Mouse (Mus musculus): Measurements from ENCODE around the gene 5530400C23Rik. TPM values are rescaled to one million over a fixed set of nuclear protein-coding genes. Genes with fewer than 3 reads are reported as not detected.

Gene 5530400C23Rik
- polyA plus RNA-seq (2014; fragmentation: Illumina TruSeq; extraction: RNeasy Lipid Tissue Mini Kit (QIAGEN cat#74804); ENCODE audit: low read depth, low replicate concordance): not detected

DNA sequence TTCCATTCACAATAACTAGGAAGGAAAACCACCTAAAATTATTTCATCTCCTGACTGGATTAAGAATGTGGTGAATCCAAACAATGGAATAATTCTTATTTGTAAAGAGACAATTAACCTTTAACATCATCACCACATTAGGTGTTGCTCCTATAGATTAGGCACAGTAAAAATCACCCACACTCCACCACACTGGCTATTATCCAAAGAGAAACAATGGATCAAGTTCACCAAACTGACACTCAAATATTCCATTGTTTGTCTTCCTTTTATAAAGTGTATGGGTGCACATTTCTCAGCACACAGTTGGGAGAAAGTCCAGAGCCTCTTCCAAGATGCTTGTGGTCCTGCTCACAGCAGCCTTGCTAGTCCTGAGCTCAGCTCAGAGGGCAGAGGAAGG is at the start of gene 5530400C23Rik:
Gene 5530400C23Rik, plus strand, starts transcription at position 301 of the 400 bp plus-strand sequence.

Other genes with a start within 250 kb of the 5530400C23Rik start
- gene Tas2r140, start 236.4 kb upstream of the 5530400C23Rik start, polyA plus RNA-seq (2014; fragmentation: Illumina TruSeq; extraction: RNeasy Lipid Tissue Mini Kit (QIAGEN cat#74804); ENCODE audit: low read depth, low replicate concordance): not detected
- 432 TPM for gene Smim10l1, start 187.3 kb upstream of the 5530400C23Rik start, polyA plus RNA-seq (2014; fragmentation: Illumina TruSeq; extraction: RNeasy Lipid Tissue Mini Kit (QIAGEN cat#74804); ENCODE audit: low read depth, low replicate concordance)

Measured in sigmoid colon, adult 10 weeks (tissue).